Mouse (Mus musculus) urinary bladder, postnatal 10 days (tissue): ENCODE results near the gene Olfr692.
"Not testable (repeated sequence)": the region's sequence is repeated elsewhere in the genome, so short reads cannot be mapped to it uniquely, and the experiment has no call there.

ENCODE experiments used
- DNase-seq: peaks from one replicate; pipeline ENCODE4 v3.0.0; 2022; ENCODE audit warnings: low spot score

Gene Olfr692

DNA sequence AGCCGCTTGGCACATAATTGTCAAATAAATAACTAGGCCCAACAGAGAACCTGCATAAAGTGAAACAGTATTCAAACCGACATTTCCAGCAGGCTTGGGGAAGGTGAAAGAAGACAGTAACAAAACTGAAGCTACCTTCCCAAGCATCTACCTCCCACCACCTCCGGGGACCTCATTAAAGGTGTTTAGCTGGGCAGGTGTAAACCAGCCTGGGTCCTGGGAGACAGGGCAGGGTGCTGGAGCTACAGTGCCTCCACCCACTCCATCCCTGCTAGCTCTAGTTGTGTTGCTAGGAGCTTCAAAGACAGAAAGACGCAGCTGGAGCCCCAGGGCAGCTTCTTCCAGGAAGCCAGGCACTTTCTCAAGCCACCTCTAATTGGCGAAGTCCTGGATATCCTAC, 36.2 kb downstream of the Olfr692 start, which contains the start of gene Cnga4:
TSS of gene Cnga4 (plus strand) at position 301 of the 400 bp plus-strand sequence.
- no peak for DNase-seq

DNA sequence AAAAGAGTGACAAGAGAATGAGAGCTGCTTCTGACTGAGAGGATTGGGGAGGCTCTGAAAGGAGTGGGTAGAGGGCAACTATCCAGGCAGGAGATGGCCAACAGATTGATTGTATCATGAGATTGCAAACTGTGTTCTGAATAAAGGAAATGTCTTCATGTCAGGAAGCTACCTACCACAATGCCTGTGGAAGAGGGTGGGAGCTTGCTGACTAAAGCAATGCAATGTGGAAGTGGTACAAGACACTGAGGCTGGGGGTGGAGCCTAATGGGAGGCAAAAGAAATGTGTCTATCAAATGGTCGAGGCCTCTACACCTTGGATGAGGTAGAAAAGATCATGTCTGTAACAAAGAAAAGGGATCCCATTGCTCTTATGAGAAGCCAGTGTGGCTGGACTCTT, 38.3 kb downstream of the Olfr692 start:
- DNase-seq: no peak

- not testable (repeated sequence) for DNase-seq
Observed at GRCm38 (mm10) chr7:105411874-105412632, 44.0 kb downstream of the Olfr692 start.

- DNase-seq: no peak
Observed at GRCm38 (mm10) chr7:105414385-105414784, 46.4 kb downstream of the Olfr692 start.

GRCm38 (mm10) chr7:105416529-105416928, 48.5 kb downstream of the Olfr692 start:
- no peak for DNase-seq

GRCm38 (mm10) chr7:105418106-105418505, 50.1 kb downstream of the Olfr692 start:
- no peak for DNase-seq
